Mouse (Mus musculus) embryonic facial prominence, embryonic 14.5 days (tissue): ENCODE data around the gene A730049H05Rik. TPM values are rescaled to one million over a fixed set of nuclear protein-coding genes. Genes with fewer than 3 reads are reported as not detected.
A peak's percentile ranks its signal among the peaks of the same experiment; 100 is the strongest.

Experiments
- ATAC-seq: fragments of 200-750 bp; cut with Nextera tagmentation; 2 replicates; pipeline ENCODE4 v1.8.0; 2017; ENCODE audit warnings: low read depth, moderate number of reproducible peaks, moderate TSS enrichment
- DNase-seq: peaks from one replicate; pipeline ENCODE4 v3.0.0-alpha.2; 2015; ENCODE audit warnings: low spot score
- H3K27ac ChIP-seq: fragments of 300-500 bp; sonication (generic); replicated peaks from 2 replicates; pipeline ENCODE4 v1.5.1; 2014; ENCODE audit warnings: low read depth, mild to moderate bottlenecking, low read length, moderate library complexity
- H3K27me3 ChIP-seq: fragments of 300-500 bp; sonication (generic); replicated peaks from 2 replicates; pipeline ENCODE4 v1.6.1; 2014; ENCODE audit warnings: low read length; ENCODE audit not compliant: control insufficient read depth, insufficient read depth
- H3K36me3 ChIP-seq: fragments of 300-500 bp; sonication (generic); 2 replicates; pipeline ENCODE4 v1.6.1; 2014; ENCODE audit warnings: low read length, mixed read lengths; ENCODE audit not compliant: control insufficient read depth, insufficient read depth
- H3K4me1 ChIP-seq: fragments of 300-500 bp; sonication (generic); 2 replicates; pipeline ENCODE4 v1.6.1; 2014; ENCODE audit warnings: antibody characterized with exemption, low read length; ENCODE audit not compliant: control insufficient read depth, insufficient read depth
- H3K4me2 ChIP-seq: fragments of 300-500 bp; sonication (generic); 2 replicates; pipeline ENCODE4 v1.6.1; 2014; ENCODE audit warnings: low read depth, mild to moderate bottlenecking, low read length, moderate library complexity, mixed read lengths
- H3K4me3 ChIP-seq: fragments of 300-500 bp; sonication (generic); 2 replicates; pipeline ENCODE4 v1.5.1; 2014; ENCODE audit warnings: low read depth, mild to moderate bottlenecking, low read length
- H3K9ac ChIP-seq: fragments of 300-500 bp; sonication (generic); 2 replicates; pipeline ENCODE4 v1.6.1; 2014; ENCODE audit warnings: low read depth, mild to moderate bottlenecking, low read length, moderate library complexity, mixed read lengths
- H3K9me3 ChIP-seq: fragments of 300-500 bp; sonication (generic); 2 replicates; pipeline ENCODE4 v1.6.1; 2016; ENCODE audit warnings: low read length; ENCODE audit not compliant: control insufficient read depth
- WGBS: fragments of 180-500 bp; shearing (Covaris S2); extraction: QIAGEN DNeasy Blood & Tissue Kit; methylation state at CpG from one replicate; pipeline ENCODE4 v1.1.7; 2014; 5-methylcytosine and 5-hydroxymethylcytosine counted together
- polyA plus RNA-seq: library from polyadenylated mRNA; unstranded; fragments of >200 nt; fragmentation: Nextera tagmentation; extraction: Ambion mirVana; gene quantifications from 2 replicates; pipeline ENCODE4 v1.2.1, GENCODE M21; 2014

A730049H05Rik gene
- polyA plus RNA-seq, 1 experiment from 2014 or later, result 0.61 TPM

DNA sequence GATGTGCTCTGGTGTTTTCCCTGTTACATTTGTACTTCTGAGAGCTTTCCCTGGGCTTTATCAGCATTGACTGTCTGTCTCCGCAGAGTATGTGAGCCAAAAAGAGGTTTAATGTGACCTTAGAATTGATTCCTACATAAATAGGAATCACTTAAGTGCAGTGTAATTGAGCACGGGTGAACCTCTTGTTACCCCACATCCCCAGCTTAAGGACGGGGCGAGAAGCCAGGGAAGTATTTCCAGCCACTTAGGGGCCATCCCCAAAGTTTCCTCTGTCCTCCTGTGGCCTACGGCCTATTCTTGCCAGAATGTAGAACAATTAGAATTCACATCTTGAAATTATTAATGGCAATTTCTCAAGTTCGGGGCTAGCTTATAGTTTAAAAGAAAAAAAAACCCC is 22.5 kb upstream of the A730049H05Rik start:
- Histone ChIP-seq H3K27me3 (no peaks in the 10 kb centered on the region), H3K36me3 (peaks cover 22% of the 10 kb centered on the region), H3K27ac (no peak overlapping the region), H3K4me1 (no peaks in the 10 kb centered on the region), H3K9me3 (no peaks in the 10 kb centered on the region), H3K9ac (no peak overlapping the region), H3K4me2 (no peak overlapping the region), H3K4me3 (no peak overlapping the region)
- DNase-seq, result peak; percentile 86
- peak; percentile 65; the same call in 1 of the 2 replicates for ATAC-seq
- WGBS, result 36% methylated on average over 6 of the region's 6 CpGs

GRCm38 (mm10) chr6:92801462-92801861 is 14.8 kb upstream of the A730049H05Rik start:
- no peak overlapping the region for H3K4me3 ChIP-seq
- H3K27ac ChIP-seq, result no peak overlapping the region
- no peaks in the 10 kb centered on the region for H3K9me3 ChIP-seq
- H3K4me2 ChIP-seq, result no peak overlapping the region
- 73% methylated on average over 2 of the region's 2 CpGs for WGBS
- H3K4me1 ChIP-seq, result no peaks in the 10 kb centered on the region
- no peak for ATAC-seq
- no peaks in the 10 kb centered on the region for H3K27me3 ChIP-seq
- no peak for DNase-seq
- H3K9ac ChIP-seq, result no peak overlapping the region
- peaks cover 14% of the 10 kb centered on the region for H3K36me3 ChIP-seq

- Histone ChIP-seq H3K4me1 (no peaks in the 10 kb centered on the region), H3K4me2 (no peak overlapping the region), H3K27ac (no peak overlapping the region), H3K36me3 (peaks cover 13% of the 10 kb centered on the region; the same call in 1 of the 2 replicates), H3K9ac (no peak overlapping the region), H3K27me3 (no peaks in the 10 kb centered on the region), H3K4me3 (no peak overlapping the region), H3K9me3 (no peaks in the 10 kb centered on the region)
- WGBS, result 93% methylated on average over 11 of the region's 11 CpGs
- DNase-seq, result no peak
- ATAC-seq, result no peak
These were observed 13.9 kb upstream of the A730049H05Rik start for GRCm38 (mm10) chr6:92802421-92802820.

- no peak overlapping the region for H3K27ac ChIP-seq
- H3K27me3 ChIP-seq, result no peaks in the 10 kb centered on the region
- no peak overlapping the region for H3K9ac ChIP-seq
- 56% methylated on average over 6 of the region's 6 CpGs for WGBS
- peak; percentile 42 for DNase-seq
- H3K9me3 ChIP-seq, result no peaks in the 10 kb centered on the region
- H3K4me1 ChIP-seq, result no peaks in the 10 kb centered on the region
- no peak overlapping the region for H3K4me2 ChIP-seq
- peaks cover 13% of the 10 kb centered on the region; the same call in 1 of the 2 replicates for H3K36me3 ChIP-seq
- H3K4me3 ChIP-seq, result no peak overlapping the region
- ATAC-seq, result no peak
These were observed 13.1 kb upstream of the A730049H05Rik start for GRCm38 (mm10) chr6:92803213-92803612.

GRCm38 (mm10) chr6:92804254-92804971 is 11.9 kb upstream of the A730049H05Rik start:
- no peak for ATAC-seq

DNA sequence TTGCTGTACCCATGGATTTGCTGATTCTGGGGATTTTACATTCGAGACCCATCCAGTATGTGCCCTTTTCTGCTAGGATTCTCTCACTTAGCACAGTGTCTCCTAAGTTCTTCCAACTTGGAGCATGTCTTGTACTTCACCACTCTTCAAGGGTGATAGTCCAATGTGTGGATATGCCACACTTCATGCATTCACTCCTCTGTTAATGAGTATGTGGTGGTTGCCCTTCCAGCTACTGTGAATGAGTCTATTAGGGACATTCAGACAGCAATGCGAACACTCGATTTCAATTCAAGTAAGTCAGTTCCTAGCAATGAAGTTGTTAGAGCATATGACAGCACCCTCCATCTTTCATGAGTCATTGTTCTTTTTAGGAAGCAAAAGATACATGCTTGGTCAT is 6.5 kb upstream of the A730049H05Rik start:
- Histone ChIP-seq H3K4me1 (no peaks in the 10 kb centered on the region), H3K4me2 (no peak overlapping the region), H3K36me3 (peaks cover 16% of the 10 kb centered on the region), H3K27ac (no peak overlapping the region), H3K9me3 (no peaks in the 10 kb centered on the region), H3K9ac (no peak overlapping the region), H3K27me3 (no peaks in the 10 kb centered on the region), H3K4me3 (no peak overlapping the region)
- 86% methylated on average over 3 of the region's 3 CpGs for WGBS
- DNase-seq, result no peak
- ATAC-seq, result no peak

More at GRCm38 (mm10) chr6:92804254-92804971, 11.9 kb upstream of the A730049H05Rik start:
- WGBS, result 62% methylated on average over 3 of the region's 3 CpGs
- no peak overlapping the region for H3K27ac ChIP-seq
- H3K36me3 ChIP-seq, result peaks cover 13% of the 10 kb centered on the region; the same call in 1 of the 2 replicates
- H3K4me2 ChIP-seq, result no peak overlapping the region
- no peaks in the 10 kb centered on the region for H3K27me3 ChIP-seq
- H3K4me1 ChIP-seq, result no peaks in the 10 kb centered on the region
- H3K9ac ChIP-seq, result no peak overlapping the region
- no peak overlapping the region for H3K4me3 ChIP-seq
- no peak for DNase-seq
- H3K9me3 ChIP-seq, result no peaks in the 10 kb centered on the region

- Histone ChIP-seq H3K27me3 (no peaks in the 10 kb centered on the region), H3K9ac (no peak overlapping the region), H3K27ac (no peak overlapping the region), H3K9me3 (no peaks in the 10 kb centered on the region), H3K4me1 (no peaks in the 10 kb centered on the region), H3K4me3 (no peak overlapping the region), H3K4me2 (no peak overlapping the region), H3K36me3 (peaks cover 21% of the 10 kb centered on the region)
- DNase-seq, result no peak
- WGBS, result 87% methylated on average over 2 of the region's 2 CpGs
- no peak for ATAC-seq
These were observed 5.7 kb upstream of the A730049H05Rik start for GRCm38 (mm10) chr6:92810628-92811027.

- Histone ChIP-seq H3K4me1 (0 out of 2 replicates have a peak, but pooled peaks cover 3% of the 10 kb centered on the region), H3K9ac (no peak overlapping the region), H3K36me3 (peaks cover 12% of the 10 kb centered on the region), H3K27ac (no peak overlapping the region), H3K9me3 (no peaks in the 10 kb centered on the region), H3K4me2 (no peak overlapping the region), H3K27me3 (no peaks in the 10 kb centered on the region), H3K4me3 (no peak overlapping the region)
- DNase-seq (no peak), ATAC-seq (no peak)
These were observed 4.7 kb upstream of the A730049H05Rik start for GRCm38 (mm10) chr6:92811566-92811965.
